Mouse (Mus musculus): ENCODE data around the gene Polr3c. TPM values are rescaled to one million over a fixed set of nuclear protein-coding genes. Genes with fewer than 3 reads are reported as not detected.
"Not testable (repeated sequence)": the region's sequence is repeated elsewhere in the genome, so short reads cannot be mapped to it uniquely, and the experiment has no call there.

Gene Polr3c
- polyA plus RNA-seq, 1 experiment from 2014 or later, result 21.3 TPM

- H3K27me3 ChIP-seq, result peaks cover 39% of the 10 kb centered on the region
- H3K4me3 ChIP-seq (replicated peaks), result no peak overlapping the region
- no peak for ATAC-seq (ENCODE audit: insufficient read depth)
- WGBS (ENCODE audit: insufficient replicate concordance), result 57% methylated on average over 3 of the region's 3 CpGs
- H3K9me3 ChIP-seq (replicated peaks), result no peaks in the 10 kb centered on the region
- H3K4me1 ChIP-seq (replicated peaks), result peaks cover 16% of the 10 kb centered on the region
- no peak overlapping the region for H3K4me2 ChIP-seq
- H3K27ac ChIP-seq (replicated peaks), result no peak overlapping the region
- no peaks in the 10 kb centered on the region for H3K36me3 ChIP-seq (replicated peaks)
- H3K9ac ChIP-seq, result no peak overlapping the region
Observed at GRCm38 (mm10) chr3:96675690-96676089, 51.7 kb downstream of the Polr3c start.

- Histone ChIP-seq H3K4me2 (no peak overlapping the region), H3K36me3 (replicated peaks) (no peaks in the 10 kb centered on the region), H3K9me3 (replicated peaks) (no peaks in the 10 kb centered on the region), H3K9ac (no peak overlapping the region), H3K27me3 (peaks cover 39% of the 10 kb centered on the region), H3K27ac (replicated peaks) (no peak overlapping the region), H3K4me1 (replicated peaks) (peaks cover 18% of the 10 kb centered on the region), H3K4me3 (replicated peaks) (no peak overlapping the region)
- no peak for ATAC-seq (ENCODE audit: insufficient read depth)
- 57% methylated on average over 3 of the region's 3 CpGs for WGBS (ENCODE audit: insufficient replicate concordance)
Observed at GRCm38 (mm10) chr3:96675171-96675570, 52.3 kb downstream of the Polr3c start.

GRCm38 (mm10) chr3:96674442-96674841 lies 53.0 kb downstream of the Polr3c start:
- Histone ChIP-seq H3K27ac (replicated peaks) (no peak overlapping the region), H3K36me3 (replicated peaks) (no peaks in the 10 kb centered on the region), H3K9me3 (replicated peaks) (no peaks in the 10 kb centered on the region), H3K4me2 (no peak overlapping the region), H3K4me3 (replicated peaks) (no peak overlapping the region), H3K27me3 (peaks cover 44% of the 10 kb centered on the region), H3K4me1 (replicated peaks) (peaks cover 23% of the 10 kb centered on the region), H3K9ac (no peak overlapping the region)
- no peak for ATAC-seq (ENCODE audit: insufficient read depth)
- WGBS (ENCODE audit: insufficient replicate concordance), result 71% methylated on average over 8 of the region's 8 CpGs

- WGBS (ENCODE audit: insufficient replicate concordance), result 57% methylated on average over 4 of the region's 4 CpGs
- Histone ChIP-seq H3K4me2 (no peak overlapping the region), H3K27me3 (peaks cover 42% of the 10 kb centered on the region)
Observed at GRCm38 (mm10) chr3:96673514-96673913, 53.9 kb downstream of the Polr3c start.

DNA sequence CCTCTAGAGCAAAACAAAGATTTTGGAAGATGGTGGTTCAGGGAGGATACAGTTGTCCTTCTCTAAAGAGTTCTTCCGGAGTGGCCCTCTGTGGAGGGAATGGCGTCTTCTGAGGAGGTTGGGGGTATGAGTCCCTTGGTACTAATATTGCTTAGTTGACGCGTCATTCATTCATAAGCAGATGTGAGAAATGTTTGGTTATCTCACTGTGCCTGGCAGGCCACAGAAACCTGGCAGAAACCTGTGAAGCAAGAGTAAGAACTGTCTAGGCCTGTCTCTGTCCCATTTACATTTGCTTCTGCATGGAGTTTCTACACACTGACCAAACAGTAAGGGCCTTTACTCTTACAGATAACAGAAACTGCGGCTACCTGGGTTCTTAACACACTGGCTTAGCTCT lies 55.9 kb downstream of the Polr3c start:
- Histone ChIP-seq H3K36me3 (replicated peaks) (no peaks in the 10 kb centered on the region), H3K4me2 (no peak overlapping the region), H3K9me3 (replicated peaks) (no peaks in the 10 kb centered on the region), H3K4me3 (replicated peaks) (no peak overlapping the region), H3K9ac (no peak overlapping the region), H3K4me1 (replicated peaks) (peaks cover 14% of the 10 kb centered on the region), H3K27me3 (peaks cover 48% of the 10 kb centered on the region), H3K27ac (replicated peaks) (no peak overlapping the region)
- ATAC-seq (ENCODE audit: insufficient read depth), result no peak
- 82% methylated on average over 5 of the region's 5 CpGs for WGBS (ENCODE audit: insufficient replicate concordance)

More at GRCm38 (mm10) chr3:96673514-96673913, 53.9 kb downstream of the Polr3c start:
- H3K4me3 ChIP-seq (replicated peaks), result no peak overlapping the region
- no peaks in the 10 kb centered on the region for H3K36me3 ChIP-seq (replicated peaks)
- peaks cover 14% of the 10 kb centered on the region for H3K4me1 ChIP-seq (replicated peaks)
- ATAC-seq (ENCODE audit: insufficient read depth), result no peak
- no peaks in the 10 kb centered on the region for H3K9me3 ChIP-seq (replicated peaks)
- H3K9ac ChIP-seq, result no peak overlapping the region
- H3K27ac ChIP-seq (replicated peaks), result no peak overlapping the region

GRCm38 (mm10) chr3:96669727-96670468 lies 57.5 kb downstream of the Polr3c start, which contains the start of gene Ankrd35:
Ankrd35 (plus strand) TSS chr3:96670131.
- H3K9me3 ChIP-seq (replicated peaks), result no peaks in the 10 kb centered on the region
- H3K9ac ChIP-seq, result peak within 1 kb of the TSS; percentile 15; the same call in 1 of the 2 replicates
- WGBS (ENCODE audit: insufficient replicate concordance), result 3% methylated on average over 35 of the region's 35 CpGs
- H3K4me1 ChIP-seq (replicated peaks), result peaks cover 14% of the 10 kb centered on the region
- H3K36me3 ChIP-seq (replicated peaks), result no peaks in the 10 kb centered on the region
- no peak within 1 kb of the TSS for H3K27ac ChIP-seq (replicated peaks)
- ATAC-seq (ENCODE audit: insufficient read depth), result peak; percentile 90
- peaks cover 48% of the 10 kb centered on the region for H3K27me3 ChIP-seq
- peak within 1 kb of the TSS; percentile 47 for H3K4me3 ChIP-seq (replicated peaks)
- peak within 1 kb of the TSS; percentile 76 for H3K4me2 ChIP-seq

DNA sequence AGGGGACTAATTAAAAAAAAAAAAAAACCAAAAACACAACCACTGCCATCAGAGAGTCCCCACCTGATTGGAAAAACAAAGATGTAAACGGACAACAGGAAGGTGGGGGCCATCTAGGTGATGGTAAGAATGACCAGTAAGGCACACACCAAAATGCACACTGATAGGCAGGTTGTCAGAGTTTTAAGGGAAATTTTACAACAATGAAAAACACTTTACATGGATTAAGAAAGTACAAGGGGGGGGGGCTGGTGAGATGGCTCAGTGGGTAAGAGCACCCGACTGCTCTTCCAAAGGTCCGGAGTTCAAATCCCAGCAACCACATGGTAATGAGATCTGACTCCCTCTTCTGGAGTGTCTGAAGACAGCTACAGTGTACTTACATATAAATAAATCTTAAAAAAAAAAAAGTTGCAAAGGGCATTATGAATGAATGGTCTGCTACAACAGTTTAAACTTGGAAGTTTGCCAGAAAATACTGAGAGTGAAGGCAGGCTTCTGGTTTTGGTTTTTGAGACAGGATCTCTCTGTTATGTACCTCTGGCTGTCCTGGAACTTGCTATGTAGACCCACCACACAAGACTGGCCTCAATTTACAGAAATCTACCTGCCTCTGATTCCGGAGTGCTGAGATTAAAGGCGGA lies 58.9 kb downstream of the Polr3c start:
- Histone ChIP-seq H3K9me3 (replicated peaks) (no peaks in the 10 kb centered on the region), H3K4me3 (replicated peaks) (no peak overlapping the region), H3K27me3 (peaks cover 41% of the 10 kb centered on the region), H3K27ac (replicated peaks) (no peak overlapping the region), H3K4me2 (no peak overlapping the region), H3K9ac (no peak overlapping the region), H3K36me3 (replicated peaks) (no peaks in the 10 kb centered on the region), H3K4me1 (replicated peaks) (peaks cover 18% of the 10 kb centered on the region)
- ATAC-seq (ENCODE audit: insufficient read depth), result no peak
- WGBS (ENCODE audit: insufficient replicate concordance), result 83% methylated on average over 5 of the region's 5 CpGs

DNA sequence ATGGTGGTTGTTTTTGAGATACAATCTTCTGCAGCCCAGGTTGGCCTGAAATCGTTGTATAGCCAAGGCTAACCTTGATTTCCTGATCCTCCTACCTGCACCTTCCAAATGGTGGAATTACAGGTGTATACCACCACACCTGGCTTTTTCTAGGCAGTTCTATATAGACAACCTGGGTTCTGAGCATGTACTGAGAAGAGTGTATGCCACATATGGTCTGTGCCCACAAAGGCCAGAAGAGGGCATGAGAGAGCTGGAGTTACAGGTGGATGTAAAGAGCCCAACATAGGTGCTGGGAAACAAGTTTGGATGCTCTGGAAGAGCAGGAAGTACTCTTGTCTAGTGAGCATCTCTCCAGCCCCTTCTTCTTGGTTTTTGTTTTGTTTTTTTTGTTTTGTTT lies 60.1 kb downstream of the Polr3c start:
- no peaks in the 10 kb centered on the region for H3K9me3 ChIP-seq (replicated peaks)
- H3K4me1 ChIP-seq (replicated peaks), result peaks cover 22% of the 10 kb centered on the region
- H3K36me3 ChIP-seq (replicated peaks), result no peaks in the 10 kb centered on the region
- peaks cover 41% of the 10 kb centered on the region for H3K27me3 ChIP-seq
- no peak for ATAC-seq (ENCODE audit: insufficient read depth)
- no peak overlapping the region for H3K4me3 ChIP-seq (replicated peaks)
- no peak overlapping the region for H3K27ac ChIP-seq (replicated peaks)
- WGBS (ENCODE audit: insufficient replicate concordance), result 20% methylated on average over 1 of the region's 1 CpGs
- H3K4me2 ChIP-seq, result no peak overlapping the region
- no peak overlapping the region for H3K9ac ChIP-seq

DNA sequence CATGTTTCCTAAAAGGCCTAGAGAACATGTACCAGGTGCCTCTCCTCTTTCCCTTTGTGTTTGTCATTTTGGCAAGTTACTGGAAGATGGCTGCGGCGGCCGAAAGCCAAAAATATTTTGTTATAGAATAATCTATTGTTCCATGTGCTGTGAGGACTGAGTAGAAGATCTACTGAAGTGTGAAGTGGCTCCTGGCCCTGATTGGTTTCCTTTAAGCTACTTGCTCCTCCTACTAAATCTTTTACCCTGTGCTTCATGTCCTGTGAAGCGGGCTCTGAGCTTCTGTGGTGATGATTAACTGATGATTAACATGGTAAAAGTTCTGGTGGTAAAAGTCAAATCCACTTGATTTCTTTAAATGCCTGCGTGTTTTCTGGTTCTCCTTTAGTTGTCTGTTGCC lies 60.5 kb downstream of the Polr3c start:
- H3K27me3 ChIP-seq, result peaks cover 37% of the 10 kb centered on the region
- no peak overlapping the region for H3K4me3 ChIP-seq (replicated peaks)
- ATAC-seq (ENCODE audit: insufficient read depth), result no peak
- WGBS (ENCODE audit: insufficient replicate concordance), result 74% methylated on average over 5 of the region's 5 CpGs
- no peaks in the 10 kb centered on the region for H3K9me3 ChIP-seq (replicated peaks)
- no peak overlapping the region for H3K27ac ChIP-seq (replicated peaks)
- peaks cover 22% of the 10 kb centered on the region for H3K4me1 ChIP-seq (replicated peaks)
- no peak overlapping the region for H3K4me2 ChIP-seq
- no peaks in the 10 kb centered on the region for H3K36me3 ChIP-seq (replicated peaks)
- no peak overlapping the region for H3K9ac ChIP-seq

DNA sequence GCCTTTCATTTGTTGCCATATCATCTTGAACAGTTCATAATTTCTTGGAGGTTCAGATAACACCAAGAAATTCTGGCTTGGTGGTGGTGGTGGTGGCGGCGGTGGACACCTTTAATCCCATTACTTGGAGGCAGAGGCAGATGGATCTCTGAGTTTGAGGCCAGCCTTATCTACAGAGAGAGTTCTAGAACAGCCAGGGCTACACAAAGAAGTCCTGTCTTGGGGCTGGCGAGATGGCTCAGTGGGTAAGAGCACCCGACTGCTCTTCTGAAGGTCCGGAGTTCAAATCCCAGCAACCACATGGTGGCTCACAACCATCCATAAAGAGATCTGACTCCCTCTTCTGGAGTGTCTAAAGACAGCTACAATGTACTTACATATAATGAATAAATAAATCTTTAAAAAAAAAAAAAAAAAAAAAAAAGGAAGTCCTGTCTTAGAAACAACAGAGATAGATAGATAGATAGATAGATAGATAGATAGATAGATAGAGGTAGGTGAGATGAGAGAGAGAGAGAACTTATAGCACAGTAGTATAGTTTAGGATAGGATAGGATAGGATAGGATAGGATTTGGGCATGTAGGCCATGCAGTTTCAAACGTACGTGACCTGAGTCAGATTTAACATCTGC lies 61.6 kb downstream of the Polr3c start:
- WGBS (ENCODE audit: insufficient replicate concordance), result 70% methylated on average over 7 of the region's 7 CpGs
- H3K27ac ChIP-seq (replicated peaks); H3K36me3 ChIP-seq (replicated peaks); ATAC-seq (ENCODE audit: insufficient read depth); H3K9me3 ChIP-seq (replicated peaks); H3K4me2 ChIP-seq; H3K9ac ChIP-seq; H3K4me3 ChIP-seq (replicated peaks): not testable (repeated sequence)
- Histone ChIP-seq H3K27me3 (peaks cover 27% of the 10 kb centered on the region), H3K4me1 (replicated peaks) (peaks cover 22% of the 10 kb centered on the region)
